Mouse (Mus musculus): Measurements from ENCODE around the gene Pxdc1.

The Pxdc1 gene

GRCm38 (mm10) chr13:34651474-34651991 lies 1.8 kb downstream of the Pxdc1 start:
- DNase-seq (ENCODE audit: extremely low spot score, low spot score), result peak; percentile 62

GRCm38 (mm10) chr13:34650953-34651352 lies 2.3 kb downstream of the Pxdc1 start:
- DNase-seq (ENCODE audit: extremely low spot score, low spot score), result peak; percentile 26

GRCm38 (mm10) chr13:34650371-34650770 lies 2.9 kb downstream of the Pxdc1 start:
- no peak for DNase-seq (ENCODE audit: extremely low spot score, low spot score)

- no peak for DNase-seq (ENCODE audit: extremely low spot score, low spot score)
Measured at GRCm38 (mm10) chr13:34647751-34648150, 5.5 kb downstream of the Pxdc1 start.

- no peak for DNase-seq (ENCODE audit: extremely low spot score, low spot score)
Measured at GRCm38 (mm10) chr13:34647221-34647620, 6.1 kb downstream of the Pxdc1 start.

GRCm38 (mm10) chr13:34646240-34646750 lies 7.0 kb downstream of the Pxdc1 start:
- DNase-seq (ENCODE audit: extremely low spot score, low spot score), result no peak

GRCm38 (mm10) chr13:34645519-34645918 lies 7.8 kb downstream of the Pxdc1 start:
- no peak for DNase-seq (ENCODE audit: extremely low spot score, low spot score)

- DNase-seq (ENCODE audit: extremely low spot score, low spot score), result no peak
Measured at GRCm38 (mm10) chr13:34644401-34644800, 8.9 kb downstream of the Pxdc1 start.

GRCm38 (mm10) chr13:34643926-34644325 lies 9.4 kb downstream of the Pxdc1 start:
- DNase-seq (ENCODE audit: extremely low spot score, low spot score), result no peak

GRCm38 (mm10) chr13:34642941-34643875 lies 10.1 kb downstream of the Pxdc1 start:
- DNase-seq (ENCODE audit: extremely low spot score, low spot score), result peak; percentile 84

GRCm38 (mm10) chr13:34641066-34641465 lies 12.2 kb downstream of the Pxdc1 start:
- no peak for DNase-seq (ENCODE audit: extremely low spot score, low spot score)

- peak; percentile 59 for DNase-seq (ENCODE audit: extremely low spot score, low spot score)
Measured at GRCm38 (mm10) chr13:34635978-34636377, 17.3 kb downstream of the Pxdc1 start.

- DNase-seq (ENCODE audit: extremely low spot score, low spot score), result no peak
Measured at GRCm38 (mm10) chr13:34630319-34630718, 23.0 kb downstream of the Pxdc1 start.

GRCm38 (mm10) chr13:34629741-34630140 lies 23.5 kb downstream of the Pxdc1 start:
- DNase-seq (ENCODE audit: extremely low spot score, low spot score), result no peak

GRCm38 (mm10) chr13:34627446-34627845 lies 25.8 kb downstream of the Pxdc1 start:
- DNase-seq (ENCODE audit: extremely low spot score, low spot score), result no peak

- no peak for DNase-seq (ENCODE audit: extremely low spot score, low spot score)
Measured at GRCm38 (mm10) chr13:34624414-34624813, 28.9 kb downstream of the Pxdc1 start.

GRCm38 (mm10) chr13:34612402-34612801 lies 40.9 kb downstream of the Pxdc1 start:
- no peak for DNase-seq (ENCODE audit: extremely low spot score, low spot score)

GRCm38 (mm10) chr13:34609711-34610110 lies 43.6 kb downstream of the Pxdc1 start:
- no peak for DNase-seq (ENCODE audit: extremely low spot score, low spot score)

- no peak for DNase-seq (ENCODE audit: extremely low spot score, low spot score)
Measured at GRCm38 (mm10) chr13:34607079-34607478, 46.2 kb downstream of the Pxdc1 start.

GRCm38 (mm10) chr13:34605884-34606283 lies 47.4 kb downstream of the Pxdc1 start:
- no peak for DNase-seq (ENCODE audit: extremely low spot score, low spot score)

GRCm38 (mm10) chr13:34605206-34605605 lies 48.1 kb downstream of the Pxdc1 start:
- no peak for DNase-seq (ENCODE audit: extremely low spot score, low spot score)

- DNase-seq (ENCODE audit: extremely low spot score, low spot score), result no peak
Measured at GRCm38 (mm10) chr13:34604406-34604805, 48.9 kb downstream of the Pxdc1 start.

- no peak for DNase-seq (ENCODE audit: extremely low spot score, low spot score)
Measured at GRCm38 (mm10) chr13:34602757-34603156, 50.5 kb downstream of the Pxdc1 start.
